9 mouse cellular contexts compared by ENCODE assay signal in the genomic region with DNA sequence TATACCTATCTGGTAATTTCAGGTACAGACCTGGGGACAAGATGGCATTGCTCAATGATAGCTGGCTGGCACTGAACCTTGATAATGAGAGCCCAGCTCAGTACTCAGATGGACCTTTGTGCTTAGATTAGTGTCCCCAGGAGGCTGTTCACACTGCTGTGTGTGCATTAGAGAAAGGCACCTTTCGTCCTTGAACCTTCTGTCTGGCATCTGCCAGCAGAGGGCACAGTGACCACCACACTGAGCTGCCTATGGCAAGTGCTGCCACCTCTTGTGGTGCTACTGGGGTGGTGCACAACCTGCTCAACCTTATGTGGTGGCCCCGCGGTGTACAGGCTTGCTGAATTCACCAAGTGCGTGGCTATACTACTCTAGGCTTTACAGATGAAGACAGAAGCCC. TPM values are rescaled to one million over a fixed set of nuclear protein-coding genes. Genes with fewer than 3 reads are reported as not detected.
DNase-seq lines count a peak whose midpoint lies in the region; ATAC-seq and TF ChIP-seq lines count a peak whose summit lies in the region.
"Had no signal": no experiment of that assay in that cellular context is flagged by ENCODE, and none has a peak within 500 bp of the region (broad histone marks: within the 10 kb centered on the region; RNA-seq: fewer than 3 reads in every experiment).

No protein-coding gene starts in this region.

- 79% methylated on average over 4 of the region's 4 CpGs for whole genome bisulfite sequencing in hindbrain, postnatal 0 days
- 89% methylated on average over 4 of the region's 4 CpGs for WGBS in hindbrain, embryonic 14.5 days
- WGBS in olfactory bulb, adult 2 months, result 73% methylated on average over 4 of the region's 4 CpGs

- DNase-seq in hindbrain, postnatal 0 days (ENCODE audit: low spot score), result peak; percentile 65
- no peak for DNase-seq in hindbrain, embryonic 14.5 days (ENCODE audit: low spot score)
- peak; percentile 39 for DNase-seq in CH12.LX (ENCODE audit: extremely low read depth)
- no peak for DNase-seq in left cerebral cortex, postnatal 25 days (ENCODE audit: low spot score in 2 of 2)
- DNase-seq in heart, adult 9 months (ENCODE audit: low spot score in 2 of 2), result no peak
- no peak for DNase-seq in layer of hippocampus, postnatal 25 days (ENCODE audit: extremely low spot score in 1 of 2, low spot score in 1 of 2)

- no peaks in the 10 kb centered on the region for H3K4me1 ChIP-seq in hindbrain, postnatal 0 days (ENCODE audit: insufficient read depth, low read length)
- no peaks in the 10 kb centered on the region for H3K4me1 ChIP-seq in hindbrain, embryonic 14.5 days (replicated peaks; ENCODE audit: control insufficient read depth, insufficient read depth, low read length)
- 0 out of 4 replicates have a peak, but pooled peaks cover 0 to 9% of the 10 kb centered on the region in 2 experiments for H3K4me1 ChIP-seq in CH12.LX (ENCODE audit: control insufficient read depth in 1 of 2, insufficient read depth in 2 of 2)
- no peaks in the 10 kb centered on the region for H3K4me1 ChIP-seq in embryonic fibroblast, embryonic 13.5 days (ENCODE audit: control insufficient read depth, insufficient read depth, low read length)
- H3K4me1 ChIP-seq in olfactory bulb, adult 2 months (ENCODE audit: control insufficient read depth, insufficient read depth, low read length), result 0 out of 2 replicates have a peak, but pooled peaks cover 3% of the 10 kb centered on the region
- H3K4me1 ChIP-seq: neural tube, embryonic 12.5 days had no signal

- no peaks in the 10 kb centered on the region for H3K9me3 ChIP-seq in hindbrain, postnatal 0 days (ENCODE audit: low read length)
- H3K9me3 ChIP-seq in hindbrain, embryonic 14.5 days (ENCODE audit: control insufficient read depth, low read length), result no peaks in the 10 kb centered on the region
- no peaks in the 10 kb centered on the region for H3K9me3 ChIP-seq in CH12.LX (replicated peaks; ENCODE audit: low read length)
- H3K9me3 ChIP-seq: neural tube, embryonic 12.5 days had no signal

- TF ChIP-seq EP300 in CH12.LX (IDR thresholded peaks at IDR 0.05; ENCODE audit: low read length), result no peak

- TF ChIP-seq POLR2A in CH12.LX (IDR thresholded peaks at IDR 0.05; ENCODE audit: low read depth, low read length), result no peak
- no peak for TF ChIP-seq POLR2A in embryonic fibroblast, embryonic 13.5 days (IDR thresholded peaks at IDR 0.05; ENCODE audit: low read depth, low read length)
- no peak for TF ChIP-seq POLR2A in olfactory bulb, adult 2 months (IDR thresholded peaks at IDR 0.05; ENCODE audit: insufficient read depth, low read depth, low read length)

- no peaks in the 10 kb centered on the region for H3K27me3 ChIP-seq in hindbrain, postnatal 0 days (ENCODE audit: insufficient read depth, low read length)
- H3K27me3 ChIP-seq in hindbrain, embryonic 14.5 days (ENCODE audit: control insufficient read depth, insufficient read depth, low read length), result no peaks in the 10 kb centered on the region
- no peaks in the 10 kb centered on the region for H3K27me3 ChIP-seq in CH12.LX (replicated peaks)
- H3K27me3 ChIP-seq: neural tube, embryonic 12.5 days had no signal

- dilution Hi-C loops in CH12.LX (cut with MboI; ENCODE audit: extremely low pct_ligation_motif_present, extremely low pct_unique_long_range_greater_than_20kb, low sequenced_read_pairs), result no loop called here

- H3K36me3 ChIP-seq in hindbrain, postnatal 0 days (ENCODE audit: insufficient read depth, low read length), result peaks cover 62% of the 10 kb centered on the region
- H3K36me3 ChIP-seq in hindbrain, embryonic 14.5 days (replicated peaks; ENCODE audit: control insufficient read depth, insufficient read depth), result peaks cover 91% of the 10 kb centered on the region
- H3K36me3 ChIP-seq in CH12.LX (replicated peaks in 1 of 2; ENCODE audit: control insufficient read depth in 1 of 2, insufficient read depth in 1 of 2, low read length in 1 of 2), result peaks cover 89 to 98% of the 10 kb centered on the region in 2 experiments

- no peak overlapping the region for H3K9ac ChIP-seq in hindbrain, postnatal 0 days (replicated peaks; ENCODE audit: low read length)
- no peak overlapping the region for H3K9ac ChIP-seq in hindbrain, embryonic 14.5 days
- no peak overlapping the region for H3K9ac ChIP-seq in CH12.LX (ENCODE audit: insufficient read depth, low read depth)
- H3K9ac ChIP-seq: neural tube, embryonic 12.5 days had no signal

- peak; percentile 53 for ATAC-seq in hindbrain, postnatal 0 days
- no peak for ATAC-seq in hindbrain, embryonic 14.5 days (ENCODE audit: low FRiP score)

- no peak overlapping the region for H3K4me3 ChIP-seq in hindbrain, postnatal 0 days (ENCODE audit: low read length)
- no peak overlapping the region for H3K4me3 ChIP-seq in hindbrain, embryonic 14.5 days (replicated peaks; ENCODE audit: low read length)
- H3K4me3 ChIP-seq in CH12.LX (replicated peaks in 1 of 3; ENCODE audit: low read depth in 2 of 3, low read length in 2 of 3, poor library complexity in 1 of 3), result no peak overlapping the region
- no peak overlapping the region for H3K4me3 ChIP-seq in embryonic fibroblast, embryonic 13.5 days (ENCODE audit: insufficient read depth, low read length)
- no peak overlapping the region for H3K4me3 ChIP-seq in olfactory bulb, adult 2 months (ENCODE audit: insufficient read depth, low read depth, low read length)
- H3K4me3 ChIP-seq: neural tube, embryonic 12.5 days had no signal

- in situ Hi-C loops in CH12.LX (cut with MboI; ENCODE audit: low pct_ligation_motif_present, low pct_unique_long_range_greater_than_20kb, low sequenced_read_pairs), result no loop called here

- peak; percentile 19 for TF ChIP-seq RAD21 in CH12.LX (IDR thresholded peaks at IDR 0.05; ENCODE audit: low read depth, low read length)

- H3K4me2 ChIP-seq in hindbrain, postnatal 0 days (ENCODE audit: low read depth, low read length), result no peak overlapping the region
- no peak overlapping the region for H3K4me2 ChIP-seq in hindbrain, embryonic 14.5 days (replicated peaks)
- H3K4me2 ChIP-seq in CH12.LX (ENCODE audit: insufficient read depth, low read depth, poor library complexity, severe bottlenecking), result no peak overlapping the region
- H3K4me2 ChIP-seq: neural tube, embryonic 12.5 days had no signal

- H3K79me2 ChIP-seq in CH12.LX (replicated peaks; ENCODE audit: control insufficient read depth, extremely low read depth, insufficient read depth, poor library complexity, severe bottlenecking), result no peaks in the 10 kb centered on the region

- TF ChIP-seq CTCF in hindbrain, postnatal 0 days (IDR thresholded peaks at IDR 0.05; ENCODE audit: low read depth), result peak; percentile 95
- TF ChIP-seq CTCF in CH12.LX (conservative IDR thresholded peaks at IDR 0.05 in 1 of 2, IDR thresholded peaks at IDR 0.05 in 1 of 2; ENCODE audit: low read depth in 2 of 2, low read length in 2 of 2), result peak in 1 of 2 experiments; percentile 89; a peak in 2 of 4 replicates
- TF ChIP-seq CTCF in embryonic fibroblast, embryonic 13.5 days (IDR thresholded peaks at IDR 0.05; ENCODE audit: borderline replicate concordance, insufficient read depth, low read length), result peak; percentile 94
- TF ChIP-seq CTCF in olfactory bulb, adult 2 months (IDR thresholded peaks at IDR 0.05; ENCODE audit: insufficient read depth, low read depth, low read length), result peak; percentile 39; the same call in 1 of the 2 replicates

- H3K27ac ChIP-seq in hindbrain, postnatal 0 days, result no peak overlapping the region
- H3K27ac ChIP-seq in hindbrain, embryonic 14.5 days, result no peak overlapping the region
- H3K27ac ChIP-seq in CH12.LX (ENCODE audit: insufficient read depth, low read depth), result no peak overlapping the region
- H3K27ac ChIP-seq in embryonic fibroblast, embryonic 13.5 days (ENCODE audit: insufficient read depth, low read length), result no peak overlapping the region
- H3K27ac ChIP-seq in olfactory bulb, adult 2 months (ENCODE audit: insufficient read depth, low read depth, low read length), result no peak overlapping the region
- H3K27ac ChIP-seq: neural tube, embryonic 12.5 days had no signal

- intact Hi-C loops in left cerebral cortex, postnatal 25 days (cut with DNase I), result no loop called here

RNA-seq across cellular contexts. Expression of a gene that starts 14.8 kb away (rescaled TPM):
- 6.0 and 7.1 TPM in 2 replicates for total RNA-seq in hindbrain, postnatal 0 days (2014; rRNA removed)
- 3.0 and 3.6 TPM in 2 replicates for polyA plus RNA-seq in hindbrain, postnatal 0 days (2015; fragmentation: Nextera tagmentation; extraction: Ambion mirVana)
- polyA plus RNA-seq in hindbrain, embryonic 14.5 days (2014; fragmentation: Nextera tagmentation; extraction: Ambion mirVana), result 4.4 and 5.4 TPM in 2 replicates
- total RNA-seq in CH12.LX (2012; rRNA removed) (0.04 TPM in 1 of 2 replicates, not detected in the other), CH12.LX (2014; rRNA removed) (not detected in 2 replicates)
- 0.14 and 0.16 TPM in 2 replicates for polyA plus RNA-seq in CH12.LX (2012; ENCODE audit: insufficient read length, low read depth)
- polyA plus RNA-seq in embryonic fibroblast, embryonic 13.5 days (2011; ENCODE audit: insufficient read length, low read depth, missing spikeins), result 9.4 and 15.0 TPM in 2 replicates
- polyA plus RNA-seq in olfactory bulb, adult 2 months (2012; ENCODE audit: insufficient read depth, insufficient read length, low replicate concordance, missing spikeins), result not detected in 2 replicates
- total RNA-seq in left cerebral cortex, postnatal 25 days (2021), result 1 to 10 TPM; 2.4 to 2.6 TPM
- total RNA-seq in layer of hippocampus, postnatal 25 days (2021), result 1 to 10 TPM; 2.2 to 2.5 TPM

RNA-seq across cellular contexts. Expression of a gene that starts 20.4 kb away (rescaled TPM):
- total RNA-seq in hindbrain, postnatal 0 days (2014; rRNA removed), result 68.9 and 86.0 TPM in 2 replicates
- polyA plus RNA-seq in hindbrain, postnatal 0 days (2015; fragmentation: Nextera tagmentation; extraction: Ambion mirVana), result 140 and 143 TPM in 2 replicates
- 123 and 129 TPM in 2 replicates for polyA plus RNA-seq in hindbrain, embryonic 14.5 days (2014; fragmentation: Nextera tagmentation; extraction: Ambion mirVana)
- 128 and 130 TPM in 2 replicates for total RNA-seq in CH12.LX (2012; rRNA removed)
- 117 and 125 TPM in 2 replicates for total RNA-seq in CH12.LX (2014; rRNA removed)
- polyA plus RNA-seq in CH12.LX (2012; ENCODE audit: insufficient read length, low read depth), result 223 and 249 TPM in 2 replicates
- polyA plus RNA-seq in embryonic fibroblast, embryonic 13.5 days (2011; ENCODE audit: insufficient read length, low read depth, missing spikeins), result 63.2 and 72.7 TPM in 2 replicates
- not detected in 2 replicates for polyA plus RNA-seq in olfactory bulb, adult 2 months (2012; ENCODE audit: insufficient read depth, insufficient read length, low replicate concordance, missing spikeins)
- total RNA-seq in left cerebral cortex, postnatal 25 days (2021), result 100 to 1,000 TPM; 167 to 169 TPM
- 100 to 1,000 TPM; 150 to 153 TPM for total RNA-seq in layer of hippocampus, postnatal 25 days (2021)

RNA-seq across cellular contexts. Expression of a gene that starts 24.4 kb away (rescaled TPM):
- total RNA-seq in hindbrain, postnatal 0 days (2014; rRNA removed), result 36.9 and 41.7 TPM in 2 replicates
- 8.2 and 8.9 TPM in 2 replicates for polyA plus RNA-seq in hindbrain, postnatal 0 days (2015; fragmentation: Nextera tagmentation; extraction: Ambion mirVana)
- 7.6 and 7.8 TPM in 2 replicates for polyA plus RNA-seq in hindbrain, embryonic 14.5 days (2014; fragmentation: Nextera tagmentation; extraction: Ambion mirVana)
- total RNA-seq in CH12.LX (2012; rRNA removed), result 0.25 and 0.47 TPM in 2 replicates
- 0.15 and 0.16 TPM in 2 replicates for total RNA-seq in CH12.LX (2014; rRNA removed)
- 0.61 and 0.90 TPM in 2 replicates for polyA plus RNA-seq in CH12.LX (2012; ENCODE audit: insufficient read length, low read depth)
- polyA plus RNA-seq in embryonic fibroblast, embryonic 13.5 days (2011; ENCODE audit: insufficient read length, low read depth, missing spikeins), result not detected in 2 replicates
- polyA plus RNA-seq in olfactory bulb, adult 2 months (2012; ENCODE audit: insufficient read depth, insufficient read length, low replicate concordance, missing spikeins), result not detected in 2 replicates
- 10 to 100 TPM; 62.3 to 64.9 TPM for total RNA-seq in left cerebral cortex, postnatal 25 days (2021)
- total RNA-seq in layer of hippocampus, postnatal 25 days (2021), result 10 to 100 TPM; 52.6 to 53.6 TPM

RNA-seq across cellular contexts. Expression of a gene that starts 47.8 kb away (rescaled TPM):
- total RNA-seq in hindbrain, postnatal 0 days (2014; rRNA removed), result 22.7 and 24.3 TPM in 2 replicates
- polyA plus RNA-seq in hindbrain, postnatal 0 days (2015; fragmentation: Nextera tagmentation; extraction: Ambion mirVana), result 40.9 and 41.2 TPM in 2 replicates
- 52.1 and 63.2 TPM in 2 replicates for polyA plus RNA-seq in hindbrain, embryonic 14.5 days (2014; fragmentation: Nextera tagmentation; extraction: Ambion mirVana)
- total RNA-seq in CH12.LX (2012; rRNA removed) (0.13 TPM in 2 replicates), CH12.LX (2014; rRNA removed) (not detected in 2 replicates)
- polyA plus RNA-seq in CH12.LX (2012; ENCODE audit: insufficient read length, low read depth), result 0.07 and 0.08 TPM in 2 replicates
- polyA plus RNA-seq in embryonic fibroblast, embryonic 13.5 days (2011; ENCODE audit: insufficient read length, low read depth, missing spikeins), result not detected in 2 replicates
- polyA plus RNA-seq in olfactory bulb, adult 2 months (2012; ENCODE audit: insufficient read depth, insufficient read length, low replicate concordance, missing spikeins), result not detected in 2 replicates
- total RNA-seq in left cerebral cortex, postnatal 25 days (2021), result 100 to 1,000 TPM; 107 to 115 TPM
- total RNA-seq in layer of hippocampus, postnatal 25 days (2021), result 100 to 1,000 TPM; 104 to 117 TPM

RNA-seq across cellular contexts. Expression of a gene that starts 54.9 kb away (rescaled TPM):
- total RNA-seq in hindbrain, postnatal 0 days (2014; rRNA removed), result 5.7 and 22.1 TPM in 2 replicates
- 2.5 and 3.4 TPM in 2 replicates for polyA plus RNA-seq in hindbrain, postnatal 0 days (2015; fragmentation: Nextera tagmentation; extraction: Ambion mirVana)
- 4.9 and 6.9 TPM in 2 replicates for polyA plus RNA-seq in hindbrain, embryonic 14.5 days (2014; fragmentation: Nextera tagmentation; extraction: Ambion mirVana)
- total RNA-seq in CH12.LX (2012; rRNA removed), result under 0.01 and 0.08 TPM in 2 replicates
- 0.03 and 0.05 TPM in 2 replicates for total RNA-seq in CH12.LX (2014; rRNA removed)
- polyA plus RNA-seq in CH12.LX (2012; ENCODE audit: insufficient read length, low read depth), result 0.49 and 0.52 TPM in 2 replicates
- polyA plus RNA-seq in embryonic fibroblast, embryonic 13.5 days (2011; ENCODE audit: insufficient read length, low read depth, missing spikeins), result 0.16 TPM in 1 of 2 replicates, not detected in the other
- polyA plus RNA-seq in olfactory bulb, adult 2 months (2012; ENCODE audit: insufficient read depth, insufficient read length, low replicate concordance, missing spikeins), result not detected in 2 replicates
- total RNA-seq in left cerebral cortex, postnatal 25 days (2021), result 1 to 10 TPM; 5.3 to 8.5 TPM
- total RNA-seq in layer of hippocampus, postnatal 25 days (2021), result 1 to 10 TPM; 4.1 to 9.1 TPM

Comparison
In these comparisons a context has a peak if more than half of its experiments do, and no peak if none do; other contexts are left out.
1. DNase-seq: peak in hindbrain, postnatal 0 days (single experiment) and CH12.LX (single experiment); none in hindbrain, embryonic 14.5 days (single experiment), left cerebral cortex, postnatal 25 days (0 of 2), heart, adult 9 months (0 of 2) and layer of hippocampus, postnatal 25 days (0 of 2).